Mouse (Mus musculus): ENCODE data around the gene Rgn. TPM values are rescaled to one million over a fixed set of nuclear protein-coding genes. Genes with fewer than 3 reads are reported as not detected.

Gene Rgn
- polyA plus RNA-seq (2014; fragmentation: Nextera tagmentation; extraction: Ambion mirVana) = 0.15 and 0.28 TPM in 2 replicates

DNA sequence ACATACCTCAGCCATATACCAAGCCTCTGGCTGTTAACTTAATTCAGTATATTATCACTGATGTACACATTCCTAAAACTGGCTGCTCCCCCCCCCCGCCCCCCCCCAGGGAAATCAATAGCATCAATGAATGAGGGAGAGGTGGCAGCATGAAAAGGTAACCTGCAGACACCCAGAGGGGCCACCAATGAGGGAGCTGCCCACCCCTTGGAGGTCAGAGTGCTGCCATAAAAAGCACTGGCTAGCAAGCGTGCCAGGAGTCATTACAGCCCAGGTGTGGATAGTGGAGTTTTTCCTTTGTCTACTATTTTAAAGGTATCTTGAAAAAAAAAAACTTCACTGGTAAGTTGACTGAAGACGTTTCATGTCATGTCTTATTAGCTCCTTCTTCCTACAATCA lies at the start of gene Rgn:
TSS of gene Rgn (plus strand) at position 256 of the 400 bp plus-strand sequence.
- Histone ChIP-seq H3K4me3 (ENCODE audit: low read depth, low read length) (no peak within 1 kb of the TSS), H3K27me3 (ENCODE audit: control insufficient read depth, insufficient read depth, low read length) (no peaks in the 10 kb centered on the region), H3K9ac (ENCODE audit: low read length) (no peak within 1 kb of the TSS), H3K4me1 (replicated peaks; ENCODE audit: control insufficient read depth, insufficient read depth, low read length) (no peaks in the 10 kb centered on the region), H3K36me3 (ENCODE audit: control insufficient read depth, insufficient read depth, low read length) (no peaks in the 10 kb centered on the region), H3K27ac (ENCODE audit: low read depth, low read length) (no peak within 1 kb of the TSS), H3K4me2 (ENCODE audit: low read depth, low read length, severe bottlenecking) (peak within 1 kb of the TSS; percentile 53; the same call in 1 of the 2 replicates), H3K9me3 (ENCODE audit: control insufficient read depth, low read length) (no peaks in the 10 kb centered on the region)
- ATAC-seq (replicated peaks; ENCODE audit: low FRiP score) (no peak), DNase-seq (ENCODE audit: low spot score) (no peak)
- 64% methylated on average over 3 of the region's 3 CpGs for WGBS

DNA sequence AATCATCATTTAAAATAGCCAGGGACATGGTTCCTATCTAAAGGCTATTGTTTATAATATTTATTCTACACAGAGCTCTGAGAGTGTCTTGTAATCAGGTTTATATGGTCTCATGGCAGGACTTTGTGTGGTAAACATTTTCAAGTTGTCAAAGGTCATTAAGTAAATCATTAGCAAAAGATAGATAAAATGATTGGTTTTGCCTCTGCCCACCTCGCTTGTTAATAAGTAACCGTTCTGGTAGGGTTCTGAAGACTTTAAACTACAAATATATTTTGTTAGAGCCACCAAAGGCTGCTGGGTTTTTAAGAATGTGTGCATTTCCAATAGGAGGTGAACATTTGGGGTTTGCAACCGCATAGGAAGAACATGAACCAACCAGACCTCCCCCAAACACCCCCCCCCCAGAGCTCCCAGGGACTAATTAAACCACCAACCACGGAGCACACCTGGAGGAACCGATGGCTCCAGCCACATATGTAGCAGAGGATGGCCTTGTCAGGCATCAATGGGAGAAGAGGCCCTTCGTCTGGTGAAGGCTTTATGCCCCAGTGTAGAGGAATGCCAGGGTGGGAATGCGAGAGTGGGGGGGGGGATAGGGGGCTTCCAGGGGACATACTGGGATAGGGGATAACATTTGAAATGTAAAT lies 29.2 kb upstream of the Rgn start:
- DNase-seq (ENCODE audit: low spot score) (no peak), ATAC-seq (replicated peaks; ENCODE audit: low FRiP score) (no peak)
- Histone ChIP-seq H3K9ac (ENCODE audit: low read length) (no peak overlapping the region), H3K9me3 (ENCODE audit: control insufficient read depth, low read length) (no peaks in the 10 kb centered on the region), H3K4me1 (replicated peaks; ENCODE audit: control insufficient read depth, insufficient read depth, low read length) (no peaks in the 10 kb centered on the region), H3K27me3 (ENCODE audit: control insufficient read depth, insufficient read depth, low read length) (no peaks in the 10 kb centered on the region), H3K36me3 (ENCODE audit: control insufficient read depth, insufficient read depth, low read length) (no peaks in the 10 kb centered on the region; the same call in 1 of the 2 replicates), H3K4me2 (ENCODE audit: low read depth, low read length, severe bottlenecking) (no peak overlapping the region), H3K4me3 (ENCODE audit: low read depth, low read length) (no peak overlapping the region), H3K27ac (ENCODE audit: low read depth, low read length) (no peak overlapping the region)
- 90% methylated on average over 7 of the region's 7 CpGs for WGBS

DNA sequence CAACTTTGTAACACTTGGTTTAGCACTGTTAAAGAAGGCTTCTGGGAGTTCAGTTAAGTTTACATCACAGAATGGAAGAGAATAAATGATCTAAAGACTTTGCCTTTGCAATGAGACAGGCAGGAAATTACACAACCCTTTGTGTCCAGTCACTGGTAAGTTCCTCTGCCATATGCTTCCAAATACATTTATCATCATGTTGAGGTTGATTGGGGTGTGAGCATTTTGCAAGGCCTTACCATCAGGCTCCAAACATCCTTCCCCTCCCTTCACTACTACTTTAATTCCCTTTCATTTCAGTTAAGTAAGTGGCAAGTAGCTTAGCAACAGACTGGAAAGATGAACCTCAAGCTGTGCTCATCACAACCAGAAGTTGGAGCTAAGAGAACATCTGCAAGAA lies 28.0 kb upstream of the Rgn start:
- no peak overlapping the region for H3K4me2 ChIP-seq (ENCODE audit: low read depth, low read length, severe bottlenecking)

DNA sequence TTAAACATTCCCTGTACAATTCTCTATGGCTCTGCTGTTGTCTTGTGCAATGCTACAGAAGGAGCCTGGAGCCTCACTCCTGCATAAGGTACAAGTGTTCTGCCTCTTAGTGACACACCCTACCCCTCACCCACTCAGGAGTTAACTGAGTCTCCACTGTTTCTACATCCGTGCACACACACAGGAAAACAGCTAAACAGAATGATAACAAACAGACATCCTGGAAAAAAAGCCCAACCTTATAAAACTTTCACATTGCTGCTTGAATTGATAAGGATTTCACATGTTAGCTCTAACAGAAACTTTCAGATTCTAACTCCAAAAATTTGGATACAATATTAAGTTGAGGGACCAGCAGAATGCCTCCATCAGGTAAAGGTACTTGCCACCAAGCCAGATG lies 17.0 kb upstream of the Rgn start:
- Histone ChIP-seq H3K27me3 (ENCODE audit: control insufficient read depth, insufficient read depth, low read length) (no peaks in the 10 kb centered on the region), H3K4me2 (ENCODE audit: low read depth, low read length, severe bottlenecking) (no peak overlapping the region), H3K36me3 (ENCODE audit: control insufficient read depth, insufficient read depth, low read length) (no peaks in the 10 kb centered on the region), H3K9ac (ENCODE audit: low read length) (no peak overlapping the region), H3K27ac (ENCODE audit: low read depth, low read length) (no peak overlapping the region), H3K4me1 (replicated peaks; ENCODE audit: control insufficient read depth, insufficient read depth, low read length) (no peaks in the 10 kb centered on the region), H3K9me3 (ENCODE audit: control insufficient read depth, low read length) (no peaks in the 10 kb centered on the region), H3K4me3 (ENCODE audit: low read depth, low read length) (no peak overlapping the region)
- ATAC-seq (replicated peaks; ENCODE audit: low FRiP score) (no peak), DNase-seq (ENCODE audit: low spot score) (no peak)
- WGBS = 54% methylated on average over 1 of the region's 1 CpGs

More for the DNA sequence above, 28.0 kb upstream of the Rgn start:
- Histone ChIP-seq H3K36me3 (ENCODE audit: control insufficient read depth, insufficient read depth, low read length) (no peaks in the 10 kb centered on the region; the same call in 1 of the 2 replicates), H3K27ac (ENCODE audit: low read depth, low read length) (no peak overlapping the region), H3K9me3 (ENCODE audit: control insufficient read depth, low read length) (no peaks in the 10 kb centered on the region), H3K4me1 (replicated peaks; ENCODE audit: control insufficient read depth, insufficient read depth, low read length) (no peaks in the 10 kb centered on the region), H3K4me3 (ENCODE audit: low read depth, low read length) (no peak overlapping the region), H3K9ac (ENCODE audit: low read length) (no peak overlapping the region), H3K27me3 (ENCODE audit: control insufficient read depth, insufficient read depth, low read length) (no peaks in the 10 kb centered on the region)
- ATAC-seq (replicated peaks; ENCODE audit: low FRiP score) (no peak), DNase-seq (ENCODE audit: low spot score) (no peak)

DNA sequence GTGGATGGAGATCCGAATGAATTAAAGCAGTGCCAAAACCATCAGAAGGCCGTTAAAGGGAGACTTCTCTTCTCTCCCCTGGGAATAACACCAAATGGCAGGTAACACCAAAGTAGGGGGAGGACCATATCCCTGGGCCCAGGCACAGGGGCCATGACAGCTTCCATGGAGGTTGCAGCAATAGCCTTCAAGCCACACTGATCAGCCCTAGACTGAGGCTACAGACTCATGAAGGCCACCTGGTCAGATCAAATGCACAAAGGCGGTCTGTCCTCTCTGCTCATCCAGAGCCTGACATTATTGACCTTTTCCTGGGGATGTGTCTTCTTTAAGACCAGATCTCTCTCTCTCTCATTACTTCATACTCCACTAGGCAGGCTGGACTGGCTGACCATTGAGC lies 5.7 kb upstream of the Rgn start:
- no peaks in the 10 kb centered on the region for H3K9me3 ChIP-seq (ENCODE audit: control insufficient read depth, low read length)
- no peak overlapping the region for H3K4me2 ChIP-seq (ENCODE audit: low read depth, low read length, severe bottlenecking)
- H3K9ac ChIP-seq (ENCODE audit: low read length) = no peak overlapping the region
- no peak overlapping the region for H3K4me3 ChIP-seq (ENCODE audit: low read depth, low read length)
- no peak overlapping the region for H3K27ac ChIP-seq (ENCODE audit: low read depth, low read length)
- DNase-seq (ENCODE audit: low spot score) = no peak
- no peak for ATAC-seq (replicated peaks; ENCODE audit: low FRiP score)
- no peaks in the 10 kb centered on the region for H3K36me3 ChIP-seq (ENCODE audit: control insufficient read depth, insufficient read depth, low read length)
- H3K4me1 ChIP-seq (replicated peaks; ENCODE audit: control insufficient read depth, insufficient read depth, low read length) = no peaks in the 10 kb centered on the region
- 90% methylated on average over 3 of the region's 3 CpGs for WGBS
- H3K27me3 ChIP-seq (ENCODE audit: control insufficient read depth, insufficient read depth, low read length) = no peaks in the 10 kb centered on the region

DNA sequence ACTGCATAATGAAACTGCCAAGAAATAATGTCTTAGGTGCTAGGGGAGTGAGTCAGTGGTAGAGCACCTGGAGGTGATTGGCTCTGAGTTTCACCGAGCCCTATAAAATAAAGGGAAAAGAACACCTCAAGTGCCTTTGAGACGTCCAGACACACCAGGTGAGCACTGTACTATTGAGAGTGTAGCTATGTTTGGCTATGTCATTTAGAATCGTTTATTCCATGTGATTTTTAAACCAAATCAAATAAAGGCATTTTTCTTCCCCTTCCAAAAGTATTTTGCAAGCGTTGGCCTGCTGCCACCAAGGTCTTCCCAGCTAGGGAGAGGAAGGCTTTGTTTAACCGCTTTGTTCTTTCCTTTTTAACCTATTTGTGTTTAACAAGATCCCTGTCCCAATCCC lies 2.0 kb upstream of the Rgn start:
- no peak overlapping the region for H3K4me3 ChIP-seq (ENCODE audit: low read depth, low read length)
- no peak for DNase-seq (ENCODE audit: low spot score)
- H3K9me3 ChIP-seq (ENCODE audit: control insufficient read depth, low read length) = no peaks in the 10 kb centered on the region
- H3K36me3 ChIP-seq (ENCODE audit: control insufficient read depth, insufficient read depth, low read length) = no peaks in the 10 kb centered on the region
- H3K27ac ChIP-seq (ENCODE audit: low read depth, low read length) = no peak overlapping the region
- no peak overlapping the region; the same call in 1 of the 2 replicates for H3K4me2 ChIP-seq (ENCODE audit: low read depth, low read length, severe bottlenecking)
- WGBS = 62% methylated on average over 5 of the region's 5 CpGs
- ATAC-seq (replicated peaks; ENCODE audit: low FRiP score) = no peak
- no peaks in the 10 kb centered on the region for H3K4me1 ChIP-seq (replicated peaks; ENCODE audit: control insufficient read depth, insufficient read depth, low read length)
- H3K9ac ChIP-seq (ENCODE audit: low read length) = no peak overlapping the region
- no peaks in the 10 kb centered on the region for H3K27me3 ChIP-seq (ENCODE audit: control insufficient read depth, insufficient read depth, low read length)

DNA sequence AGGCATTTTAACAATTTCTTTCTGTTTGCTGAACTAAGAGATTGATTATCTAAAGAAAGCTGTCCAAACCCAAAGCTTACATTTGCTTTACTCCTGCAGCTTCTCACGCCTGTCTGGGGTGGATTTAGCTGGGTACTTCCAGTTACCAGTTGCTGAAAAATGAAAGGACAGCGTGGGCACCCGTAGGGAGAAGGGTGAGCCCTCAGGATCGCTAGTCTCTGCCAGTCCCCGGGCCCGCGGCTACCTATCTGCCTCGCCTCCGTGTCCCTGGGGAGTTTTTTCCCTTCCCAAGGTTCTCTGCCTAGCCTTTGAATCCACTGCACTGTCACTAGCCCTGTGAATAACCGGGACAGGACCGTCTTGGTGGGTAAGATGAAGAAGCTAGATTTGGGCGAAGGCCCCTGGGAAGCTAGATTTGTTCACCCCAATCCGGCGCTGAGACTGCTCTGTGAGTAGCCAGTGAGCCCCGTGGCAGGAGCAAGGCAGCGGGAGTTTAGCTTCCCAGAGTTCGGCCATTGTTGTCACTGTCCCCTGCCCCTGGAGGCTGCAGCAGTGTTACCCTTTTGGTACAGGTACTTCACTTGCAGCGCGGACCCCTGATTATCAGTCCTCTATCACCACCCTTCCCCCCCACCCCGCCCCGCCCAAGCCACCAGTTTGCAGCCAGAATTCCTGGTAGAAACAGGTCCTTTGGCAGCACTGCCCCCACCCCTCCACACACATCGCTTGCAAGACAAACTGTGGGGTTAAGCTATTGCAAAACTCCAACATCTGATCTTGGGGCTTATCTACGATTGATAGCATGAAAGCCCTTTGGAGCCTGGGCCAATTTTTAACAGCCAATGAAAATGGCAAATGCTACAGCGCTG lies 1.3 kb upstream of the Rgn start:
- Histone ChIP-seq H3K4me3 (ENCODE audit: low read depth, low read length) (peak overlapping the region; percentile 22), H3K4me1 (replicated peaks; ENCODE audit: control insufficient read depth, insufficient read depth, low read length) (no peaks in the 10 kb centered on the region), H3K27ac (ENCODE audit: low read depth, low read length) (no peak overlapping the region), H3K27me3 (ENCODE audit: control insufficient read depth, insufficient read depth, low read length) (no peaks in the 10 kb centered on the region), H3K4me2 (ENCODE audit: low read depth, low read length, severe bottlenecking) (peak overlapping the region; percentile 53), H3K9ac (ENCODE audit: low read length) (peak overlapping the region; percentile 50), H3K9me3 (ENCODE audit: control insufficient read depth, low read length) (no peaks in the 10 kb centered on the region), H3K36me3 (ENCODE audit: control insufficient read depth, insufficient read depth, low read length) (no peaks in the 10 kb centered on the region)
- no peak for ATAC-seq (replicated peaks; ENCODE audit: low FRiP score)
- DNase-seq (ENCODE audit: low spot score) = peak; percentile 52
- 22% methylated on average over 24 of the region's 24 CpGs for WGBS

DNA sequence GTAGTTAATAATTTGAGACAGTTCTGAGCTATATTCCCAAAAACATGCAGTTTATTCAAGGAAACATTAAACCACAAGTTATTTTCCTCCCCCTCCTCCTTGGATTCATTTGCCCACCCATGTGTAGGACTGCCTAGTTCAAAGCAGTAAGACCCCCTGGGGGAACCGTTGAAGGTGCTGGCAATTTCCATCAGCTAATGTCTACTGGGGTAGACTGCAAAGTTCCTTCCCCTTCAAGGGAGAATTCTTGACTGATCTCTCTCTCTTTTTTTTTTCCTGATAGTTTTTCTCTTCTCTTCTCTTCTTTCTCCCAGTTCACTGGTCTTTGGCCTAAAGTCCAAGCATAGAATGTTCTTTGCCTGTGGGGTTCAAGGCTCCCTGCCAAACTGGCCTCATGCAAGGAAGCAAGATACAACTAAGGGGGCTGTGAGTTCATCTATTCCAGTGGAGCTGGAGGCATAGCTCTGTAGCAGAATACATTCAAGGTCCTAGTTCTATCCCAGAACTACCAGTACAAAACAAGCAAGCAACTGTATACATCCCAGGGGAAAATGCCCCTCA lies 627 bp upstream of the Rgn start:
- DNase-seq (ENCODE audit: low spot score) (no peak), ATAC-seq (replicated peaks; ENCODE audit: low FRiP score) (no peak)
- no peak overlapping the region for H3K27ac ChIP-seq (ENCODE audit: low read depth, low read length)
- H3K9ac ChIP-seq (ENCODE audit: low read length) = no peak overlapping the region
- H3K4me1 ChIP-seq (replicated peaks; ENCODE audit: control insufficient read depth, insufficient read depth, low read length) = no peaks in the 10 kb centered on the region
- no peak overlapping the region for H3K4me2 ChIP-seq (ENCODE audit: low read depth, low read length, severe bottlenecking)
- WGBS = 38% methylated on average over 1 of the region's 1 CpGs
- H3K9me3 ChIP-seq (ENCODE audit: control insufficient read depth, low read length) = no peaks in the 10 kb centered on the region
- H3K27me3 ChIP-seq (ENCODE audit: control insufficient read depth, insufficient read depth, low read length) = no peaks in the 10 kb centered on the region
- no peak overlapping the region for H3K4me3 ChIP-seq (ENCODE audit: low read depth, low read length)
- H3K36me3 ChIP-seq (ENCODE audit: control insufficient read depth, insufficient read depth, low read length) = no peaks in the 10 kb centered on the region

Measured in forebrain, embryonic 11.5 days (tissue).